8 mouse cellular contexts compared by ENCODE assay signal in genomic region chr2:91649152-91649551, GRCm38 (mm10). TPM values are rescaled to one million over a fixed set of nuclear protein-coding genes. Genes with fewer than 3 reads are reported as not detected.
DNase-seq lines count a peak whose midpoint lies in the region; ATAC-seq and TF ChIP-seq lines count a peak whose summit lies in the region.

No protein-coding gene starts in this region.

- TF ChIP-seq POLR2A in testis, adult 2 months (IDR thresholded peaks at IDR 0.05; ENCODE audit: control insufficient read depth, low read depth, low read length), result no peak

- H3K27ac ChIP-seq in testis, adult 2 months (ENCODE audit: control insufficient read depth, insufficient read depth, low read depth, low read length), result peak overlapping the region; percentile 83
- peak overlapping the region; percentile 87 for H3K27ac ChIP-seq in intestine, embryonic 15.5 days
- H3K27ac ChIP-seq in neural tube, embryonic 15.5 days (replicated peaks), result peak overlapping the region; percentile 91

- H3K36me3 ChIP-seq in testis, adult 2 months (ENCODE audit: control insufficient read depth, insufficient read depth, low read length), result peaks cover 2% of the 10 kb centered on the region
- peaks cover 38% of the 10 kb centered on the region for H3K36me3 ChIP-seq in intestine, embryonic 15.5 days
- peaks cover 47% of the 10 kb centered on the region for H3K36me3 ChIP-seq in neural tube, embryonic 15.5 days

- DNase-seq in cerebellum, adult 11-12 months, result peak; percentile 37
- DNase-seq in cerebellum, adult 9-10 months, result no peak
- no peak for DNase-seq in testis, postnatal 14 days (ENCODE audit: low spot score)
- DNase-seq in adrenal gland, postnatal 36 days, result no peak

- H3K4me2 ChIP-seq in intestine, embryonic 15.5 days (replicated peaks), result peak overlapping the region; percentile 94
- H3K4me2 ChIP-seq in neural tube, embryonic 15.5 days, result peak overlapping the region; percentile 99

- no peaks in the 10 kb centered on the region for H3K9me3 ChIP-seq in intestine, embryonic 15.5 days
- H3K9me3 ChIP-seq in neural tube, embryonic 15.5 days (replicated peaks), result no peaks in the 10 kb centered on the region

- H3K4me3 ChIP-seq in testis, adult 2 months (ENCODE audit: control insufficient read depth, low read depth, low read length), result peak overlapping the region; percentile 99
- H3K4me3 ChIP-seq in intestine, embryonic 15.5 days (replicated peaks), result peak overlapping the region; percentile 90
- H3K4me3 ChIP-seq in neural tube, embryonic 15.5 days (replicated peaks), result peak overlapping the region; percentile 89

- peak; percentile 18; the same call in 1 of the 2 replicates for ATAC-seq in intestine, embryonic 15.5 days
- no peak; the same call in 1 of the 2 replicates for ATAC-seq in neural tube, embryonic 15.5 days (ENCODE audit: low FRiP score)
- ATAC-seq in erythroid progenitor cell, adult 5-6 weeks (replicated peaks; ENCODE audit: low FRiP score, poor library complexity, severe bottlenecking), result no peak

- H3K27me3 ChIP-seq in testis, adult 2 months (ENCODE audit: control insufficient read depth, insufficient read depth, low read length), result no peaks in the 10 kb centered on the region
- no peaks in the 10 kb centered on the region for H3K27me3 ChIP-seq in intestine, embryonic 15.5 days (replicated peaks)
- no peaks in the 10 kb centered on the region for H3K27me3 ChIP-seq in neural tube, embryonic 15.5 days (replicated peaks)

- WGBS in intestine, embryonic 15.5 days, result 1% methylated on average over 15 of the region's 15 CpGs
- 5% methylated on average over 15 of the region's 15 CpGs for WGBS in neural tube, embryonic 15.5 days

- TF ChIP-seq CTCF in testis, adult 2 months (IDR thresholded peaks at IDR 0.05; ENCODE audit: control insufficient read depth, insufficient read depth, insufficient replicate concordance, low read depth, low read length), result no peak

- H3K9ac ChIP-seq in intestine, embryonic 15.5 days, result peak overlapping the region; percentile 90
- peak overlapping the region; percentile 97 for H3K9ac ChIP-seq in neural tube, embryonic 15.5 days (replicated peaks)

- peaks cover 28% of the 10 kb centered on the region for H3K4me1 ChIP-seq in testis, adult 2 months (ENCODE audit: control insufficient read depth, insufficient read depth, low read length)
- 0 out of 2 replicates have a peak, but pooled peaks cover 14% of the 10 kb centered on the region for H3K4me1 ChIP-seq in intestine, embryonic 15.5 days (replicated peaks)
- peaks cover 38% of the 10 kb centered on the region for H3K4me1 ChIP-seq in neural tube, embryonic 15.5 days

RNA-seq across cellular contexts. Expression of gene Zfp408, which starts 0.4 kb away (rescaled TPM):
- 6.3 and 6.5 TPM in 2 replicates for polyA plus RNA-seq in testis, adult 2 months (2012; rRNA removed)
- polyA plus RNA-seq in intestine, embryonic 15.5 days (2015; fragmentation: Nextera tagmentation; extraction: Ambion mirVana), result 7.8 and 8.0 TPM in 2 replicates
- 10.9 and 12.9 TPM in 2 replicates for polyA plus RNA-seq in neural tube, embryonic 15.5 days (2015; fragmentation: Nextera tagmentation; extraction: Ambion mirVana)
- 5.0 and 10.1 TPM in 2 replicates for total RNA-seq in erythroid progenitor cell, adult 5-6 weeks (2015; ENCODE audit: low replicate concordance)
- total RNA-seq in erythroid progenitor cell, adult 5-6 weeks (2017; ENCODE audit: low replicate concordance), result 1.1 and 3.6 TPM in 2 replicates
- total RNA-seq in adrenal gland, postnatal 36 days (2021), result 10 to 100 TPM in 1 of 2 experiments, 1 to 10 TPM in 1; 9.7 to 11.6 TPM

RNA-seq across cellular contexts. Expression of gene Arhgap1, which starts 0.5 kb away (rescaled TPM):
- 22.8 and 23.7 TPM in 2 replicates for polyA plus RNA-seq in testis, adult 2 months (2012; rRNA removed)
- 140 and 143 TPM in 2 replicates for polyA plus RNA-seq in intestine, embryonic 15.5 days (2015; fragmentation: Nextera tagmentation; extraction: Ambion mirVana)
- 86.2 and 99.9 TPM in 2 replicates for polyA plus RNA-seq in neural tube, embryonic 15.5 days (2015; fragmentation: Nextera tagmentation; extraction: Ambion mirVana)
- 20.2 and 52.0 TPM in 2 replicates for total RNA-seq in erythroid progenitor cell, adult 5-6 weeks (2015; ENCODE audit: low replicate concordance)
- total RNA-seq in erythroid progenitor cell, adult 5-6 weeks (2017; ENCODE audit: low replicate concordance), result 8.3 and 24.5 TPM in 2 replicates
- total RNA-seq in adrenal gland, postnatal 36 days (2021), result 10 to 100 TPM; 63.7 to 68.4 TPM

RNA-seq across cellular contexts. Expression of gene F2, which starts 12.9 kb away (rescaled TPM):
- 0.08 and 0.14 TPM in 2 replicates for polyA plus RNA-seq in testis, adult 2 months (2012; rRNA removed)
- polyA plus RNA-seq in intestine, embryonic 15.5 days (2015; fragmentation: Nextera tagmentation; extraction: Ambion mirVana), result 3.4 and 7.2 TPM in 2 replicates
- 0.51 and 0.66 TPM in 2 replicates for polyA plus RNA-seq in neural tube, embryonic 15.5 days (2015; fragmentation: Nextera tagmentation; extraction: Ambion mirVana)
- total RNA-seq in erythroid progenitor cell, adult 5-6 weeks (2015; ENCODE audit: low replicate concordance), result not detected in 2 replicates
- 0.26 TPM in 1 of 2 replicates, not detected in the other for total RNA-seq in erythroid progenitor cell, adult 5-6 weeks (2017; ENCODE audit: low replicate concordance)
- total RNA-seq in adrenal gland, postnatal 36 days (2021), result 1 to 10 TPM in 1 of 2 experiments, under 1 TPM in 1; 0.20 to 1.1 TPM
